Mouse (Mus musculus): ENCODE data around the gene Elk3.

DNA sequence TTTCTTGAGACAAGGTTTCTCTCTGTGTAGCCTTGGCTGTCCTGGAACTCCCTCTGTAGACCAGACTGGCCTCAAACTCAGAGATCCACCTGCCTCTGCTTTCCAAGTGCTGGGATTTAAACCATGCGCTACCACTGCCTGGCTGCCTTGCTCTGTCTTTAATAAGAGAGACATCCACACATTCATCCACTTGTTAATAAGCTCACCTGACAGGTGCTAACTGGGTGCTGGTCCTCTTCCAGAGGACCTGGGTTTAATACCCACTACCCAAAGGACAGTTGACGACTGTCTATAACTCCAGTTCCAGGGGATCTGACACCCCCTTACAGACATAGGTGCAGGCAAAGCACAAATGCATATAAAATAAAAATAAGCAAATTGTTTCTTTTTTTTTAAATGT lies 13.5 kb upstream of the Elk3 start:
- TF ChIP-seq CTCF (IDR thresholded peaks at IDR 0.05; ENCODE audit: low read depth, low read length) (no peak), POLR2A (IDR thresholded peaks at IDR 0.05; ENCODE audit: borderline replicate concordance, low read depth, low read length) (no peak)
